Mouse (Mus musculus) heart, adult 2 months (tissue): Measurements from ENCODE around the gene Rpgrip1.

Source experiments
- CTCF ChIP-seq: fragments of 200-600 bp; IDR thresholded peaks from 2 replicates; pipeline ENCODE4 v1.8.1; 2022; ENCODE audit warnings: antibody characterized with exemption, mild to moderate bottlenecking, moderate library complexity
- EP300 ChIP-seq: fragments of 200-500 bp; IDR thresholded peaks from 2 replicates; pipeline ENCODE4 v1.6.1; 2011; ENCODE audit warnings: low read depth, low read length, control low read depth; ENCODE audit not compliant: insufficient read depth

DNA sequence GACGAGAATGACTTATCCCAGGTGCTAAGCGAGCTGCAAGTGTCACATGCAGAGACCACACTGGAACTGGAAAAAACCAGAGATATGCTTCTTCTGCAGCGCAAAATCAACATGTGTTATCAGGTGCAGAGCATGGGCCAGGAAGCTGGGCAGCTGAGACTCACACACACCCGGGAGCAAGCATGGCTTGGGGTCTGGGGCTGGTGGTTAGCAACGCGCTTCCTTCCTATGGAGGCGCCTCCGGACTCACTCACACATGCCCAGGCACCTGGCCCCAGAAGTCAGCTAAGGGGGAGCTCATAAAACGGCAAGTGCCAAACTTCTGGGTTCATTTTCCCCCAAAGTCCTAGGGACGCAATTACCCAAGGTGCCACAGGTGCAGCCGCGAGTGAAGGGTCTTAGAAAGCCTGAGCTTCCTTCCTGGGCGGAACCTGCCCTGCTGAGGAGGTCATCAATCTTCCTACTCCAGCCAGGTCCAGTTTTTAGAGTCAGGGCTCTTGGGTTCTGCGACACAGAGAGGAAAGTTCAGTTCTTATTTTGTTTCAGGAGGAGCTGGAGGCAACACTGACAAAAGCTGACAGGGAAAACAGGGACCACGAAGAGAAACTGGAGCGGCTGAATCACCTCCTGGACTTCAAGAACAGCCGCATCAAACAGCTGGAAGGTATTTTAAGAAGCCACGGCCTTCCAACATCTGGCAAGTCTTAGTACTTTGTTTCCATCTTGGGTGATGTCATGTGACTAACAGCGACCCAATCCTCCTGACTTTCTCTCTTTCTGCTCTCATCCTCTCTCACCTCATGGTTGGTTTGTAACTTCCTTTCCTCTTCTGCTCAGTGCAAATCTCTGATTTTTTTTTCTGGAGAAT is 30.3 kb downstream of the Rpgrip1 start:
- TF ChIP-seq CTCF (no peak), EP300 (no peak)
